Mouse (Mus musculus) adipocyte (in vitro differentiated cells): ENCODE data around the gene Gpr107.

ENCODE experiments used
- DNase-seq: peaks from one replicate; pipeline ENCODE4 v3.0.0-alpha.2; 2016; ENCODE audit warnings: low spot score

Gpr107 gene

GRCm38 (mm10) chr2:31201851-31202250 is 49.7 kb downstream of the Gpr107 start:
- DNase-seq: no peak

GRCm38 (mm10) chr2:31202357-31202756 is 50.2 kb downstream of the Gpr107 start:
- DNase-seq: no peak

GRCm38 (mm10) chr2:31202956-31203355 is 50.8 kb downstream of the Gpr107 start:
- no peak for DNase-seq

GRCm38 (mm10) chr2:31204677-31205076 is 52.6 kb downstream of the Gpr107 start:
- no peak for DNase-seq

GRCm38 (mm10) chr2:31206211-31206610 is 54.1 kb downstream of the Gpr107 start:
- DNase-seq: no peak

- no peak for DNase-seq
Observed at GRCm38 (mm10) chr2:31206882-31207281, 54.8 kb downstream of the Gpr107 start.

- no peak for DNase-seq
Observed at GRCm38 (mm10) chr2:31208544-31209142, 56.5 kb downstream of the Gpr107 start.

- no peak for DNase-seq
Observed at GRCm38 (mm10) chr2:31209525-31209924, 57.4 kb downstream of the Gpr107 start.

- no peak for DNase-seq
Observed at GRCm38 (mm10) chr2:31210144-31210847, 58.2 kb downstream of the Gpr107 start.

GRCm38 (mm10) chr2:31211204-31211603 is 59.1 kb downstream of the Gpr107 start:
- DNase-seq: no peak

- DNase-seq: no peak
Observed at GRCm38 (mm10) chr2:31214211-31214796, 62.2 kb downstream of the Gpr107 start.

GRCm38 (mm10) chr2:31218611-31219010 is 66.5 kb downstream of the Gpr107 start:
- no peak for DNase-seq

GRCm38 (mm10) chr2:31219470-31219869 is 67.4 kb downstream of the Gpr107 start:
- DNase-seq: no peak

GRCm38 (mm10) chr2:31220844-31221243 is 68.7 kb downstream of the Gpr107 start:
- no peak for DNase-seq

- DNase-seq: no peak
Observed at GRCm38 (mm10) chr2:31221582-31221981, 69.5 kb downstream of the Gpr107 start.

GRCm38 (mm10) chr2:31228768-31229311 is 76.7 kb downstream of the Gpr107 start:
- DNase-seq: no peak

GRCm38 (mm10) chr2:31239203-31239696 is 87.1 kb downstream of the Gpr107 start:
- no peak for DNase-seq

- no peak for DNase-seq
Observed at GRCm38 (mm10) chr2:31239833-31240232, 87.7 kb downstream of the Gpr107 start.

- DNase-seq: no peak
Observed at GRCm38 (mm10) chr2:31241639-31242038, 89.5 kb downstream of the Gpr107 start.

GRCm38 (mm10) chr2:31244216-31244615 is 92.1 kb downstream of the Gpr107 start:
- no peak for DNase-seq

GRCm38 (mm10) chr2:31245051-31245450 is 92.9 kb downstream of the Gpr107 start:
- no peak for DNase-seq

GRCm38 (mm10) chr2:31245491-31246141 is 93.5 kb downstream of the Gpr107 start, which contains the start of gene Ncs1:
Gene Ncs1 (plus strand): TSS chr2:31245823.
- peak; percentile 37 for DNase-seq
